9 mouse cellular contexts compared by ENCODE assay signal in genomic region chr6:31370550-31371061, GRCm38 (mm10). TPM values are rescaled to one million over a fixed set of nuclear protein-coding genes. Genes with fewer than 3 reads are reported as not detected.
A peak's percentile ranks its signal among the peaks of the same experiment; 100 is the strongest.
DNase-seq lines count a peak whose midpoint lies in the region; ATAC-seq and TF ChIP-seq lines count a peak whose summit lies in the region.
"Had no signal": no experiment of that assay in that cellular context is flagged by ENCODE, and none has a peak within 500 bp of the region (broad histone marks: within the 10 kb centered on the region; RNA-seq: fewer than 3 reads in every experiment).

No protein-coding gene starts in this region.

- 43% methylated on average over 14 of the region's 14 CpGs for WGBS in heart, embryonic 12.5 days
- WGBS in midbrain, embryonic 15.5 days = 40% methylated on average over 14 of the region's 14 CpGs

- no peaks in the 10 kb centered on the region for H3K27me3 ChIP-seq in heart, embryonic 12.5 days (replicated peaks)
- H3K27me3 ChIP-seq in midbrain, embryonic 15.5 days (replicated peaks) = no peaks in the 10 kb centered on the region

- peak overlapping the region; percentile 71 for H3K27ac ChIP-seq in layer of hippocampus, adult 2 months
- peak overlapping the region; percentile 26; the same call in 1 of the 2 replicates for H3K27ac ChIP-seq in heart, embryonic 12.5 days (ENCODE audit: poor library complexity, severe bottlenecking)
- no peak overlapping the region for H3K27ac ChIP-seq in midbrain, embryonic 15.5 days

- H3K9me3 ChIP-seq in heart, embryonic 12.5 days (replicated peaks) = no peaks in the 10 kb centered on the region
- H3K9me3 ChIP-seq in midbrain, embryonic 15.5 days = no peaks in the 10 kb centered on the region

- H3K4me3 ChIP-seq in layer of hippocampus, adult 2 months = no peak overlapping the region
- no peak overlapping the region for H3K4me3 ChIP-seq in heart, embryonic 12.5 days
- no peak overlapping the region for H3K4me3 ChIP-seq in midbrain, embryonic 15.5 days

- no peak for DNase-seq in layer of hippocampus, adult 2 months (ENCODE audit: low spot score in 2 of 2)
- no peak for DNase-seq in layer of hippocampus, adult 11-12 months (ENCODE audit: low spot score)
- peak; percentile 36 to 55 for DNase-seq in adrenal gland, postnatal 36 days
- DNase-seq in lung, postnatal 10 days = peak; percentile 62
- no peak for DNase-seq in layer of hippocampus, adult 8-10 months (ENCODE audit: low spot score in 2 of 2)
- DNase-seq in thymus, adult 18-20 months = no peak

- peaks cover 24% of the 10 kb centered on the region for H3K4me1 ChIP-seq in heart, embryonic 12.5 days (replicated peaks)
- no peaks in the 10 kb centered on the region for H3K4me1 ChIP-seq in midbrain, embryonic 15.5 days

- H3K36me3 ChIP-seq in heart, embryonic 12.5 days = no peaks in the 10 kb centered on the region
- no peaks in the 10 kb centered on the region for H3K36me3 ChIP-seq in midbrain, embryonic 15.5 days (replicated peaks)

- no peak overlapping the region for H3K4me2 ChIP-seq in heart, embryonic 12.5 days
- no peak overlapping the region for H3K4me2 ChIP-seq in midbrain, embryonic 15.5 days
- H3K4me2 ChIP-seq: lung, embryonic 14.5 days had no signal

- no peak overlapping the region for H3K9ac ChIP-seq in heart, embryonic 12.5 days
- no peak overlapping the region for H3K9ac ChIP-seq in midbrain, embryonic 15.5 days
- H3K9ac ChIP-seq: lung, embryonic 14.5 days had no signal

- peak; percentile 48; the same call in 1 of the 2 replicates for ATAC-seq in heart, embryonic 12.5 days (ENCODE audit: insufficient number of reproducible peaks, low FRiP score)
- ATAC-seq in midbrain, embryonic 15.5 days (replicated peaks) = no peak

- no peak for TF ChIP-seq CTCF in layer of hippocampus, adult 2 months (conservative IDR thresholded peaks at IDR 0.05)

RNA-seq across cellular contexts. Expression of gene Mkln1, which starts 27.9 kb away (rescaled TPM):
- 100 to 1,000 TPM; 159 to 164 TPM for total RNA-seq in layer of hippocampus, adult 2 months (2021)
- total RNA-seq in adrenal gland, postnatal 36 days (2021) = 100 to 1,000 TPM; 182 to 208 TPM
- polyA plus RNA-seq in heart, embryonic 12.5 days (2016; fragmentation: Nextera tagmentation; extraction: Ambion mirVana) = 212 and 218 TPM in 2 replicates
- 100 to 1,000 TPM; 160 to 192 (median 175) TPM for total RNA-seq in layer of hippocampus, adult 8-10 months (2022)
- polyA plus RNA-seq in midbrain, embryonic 15.5 days (2015; fragmentation: Nextera tagmentation; extraction: Ambion mirVana) = 124 and 126 TPM in 2 replicates

Comparison
In these comparisons a context has a peak if more than half of its experiments do, and no peak if none do; other contexts are left out.
1. DNase-seq: peak in adrenal gland, postnatal 36 days (2 of 2) and lung, postnatal 10 days (single experiment); none in layer of hippocampus, adult 2 months (0 of 2), layer of hippocampus, adult 11-12 months (single experiment), layer of hippocampus, adult 8-10 months (0 of 2) and thymus, adult 18-20 months (0 of 2).